Mouse (Mus musculus) T-helper 1 cell (primary cell): ENCODE measurements around the gene Olfr325.
"Not testable (repeated sequence)": the region's sequence is repeated elsewhere in the genome, so short reads cannot be mapped to it uniquely, and the experiment has no call there.

Source experiments
- in situ Hi-C: fragments of 300-600 bp; cut with MboI, MseI; formaldehyde crosslinking; loops from one replicate; pipeline ENCODE4 v1.15.1; 2025; ENCODE audit warnings: high pct_unique_total_duplicates

Olfr325 gene

GRCm38 (mm10) chr11:58577430-58577829, at the start of gene Olfr325:
TSS of gene Olfr325 (plus strand) at chr11:58577730.
- in situ Hi-C loops = no loop called here

GRCm38 (mm10) chr11:58534736-58535135, 42.8 kb upstream of the Olfr325 start, which contains the start of gene Olfr330:
TSS of gene Olfr330 (minus strand) at chr11:58534836.
- in situ Hi-C loops = not testable (repeated sequence)

- in situ Hi-C loops = no loop called here
These were observed 31.2 kb upstream of the Olfr325 start, which contains the start of gene Olfr329-ps for GRCm38 (mm10) chr11:58546322-58546721. TSS of gene Olfr329-ps (minus strand) at chr11:58546422.

GRCm38 (mm10) chr11:58555536-58555935, 22.0 kb upstream of the Olfr325 start, which contains the start of gene Olfr328:
TSS of gene Olfr328 (minus strand) at chr11:58555636.
- in situ Hi-C loops = no loop called here

- in situ Hi-C loops = no loop called here
These were observed 7.1 kb upstream of the Olfr325 start, which contains the start of gene Olfr224 for GRCm38 (mm10) chr11:58570405-58570804. TSS of gene Olfr224 (minus strand) at chr11:58570553.

- in situ Hi-C loops = no loop called here
These were observed 1.1 kb downstream of the Olfr325 start for GRCm38 (mm10) chr11:58578636-58579035.

GRCm38 (mm10) chr11:58587898-58588348, 10.4 kb downstream of the Olfr325 start:
- in situ Hi-C loops = no loop called here

GRCm38 (mm10) chr11:58588620-58589250, 11.2 kb downstream of the Olfr325 start:
- in situ Hi-C loops = no loop called here

- in situ Hi-C loops = no loop called here
These were observed 17.3 kb downstream of the Olfr325 start, which contains the start of gene Olfr324 for GRCm38 (mm10) chr11:58594814-58595213. TSS of gene Olfr324 (plus strand) at chr11:58595114.

- in situ Hi-C loops = no loop called here
These were observed 20.3 kb downstream of the Olfr325 start for GRCm38 (mm10) chr11:58597837-58598236.

GRCm38 (mm10) chr11:58602062-58602461, 24.5 kb downstream of the Olfr325 start:
- in situ Hi-C loops = no loop called here

GRCm38 (mm10) chr11:58602800-58603560, 25.4 kb downstream of the Olfr325 start:
- in situ Hi-C loops = no loop called here

- in situ Hi-C loops = no loop called here
These were observed 27.2 kb downstream of the Olfr325 start for GRCm38 (mm10) chr11:58604688-58605087.

GRCm38 (mm10) chr11:58605228-58605627, 27.7 kb downstream of the Olfr325 start:
- in situ Hi-C loops = no loop called here

GRCm38 (mm10) chr11:58606177-58606919, 28.8 kb downstream of the Olfr325 start:
- in situ Hi-C loops = no loop called here

- in situ Hi-C loops = no loop called here
These were observed 29.5 kb downstream of the Olfr325 start for GRCm38 (mm10) chr11:58607030-58607429.

GRCm38 (mm10) chr11:58613359-58613758, 35.8 kb downstream of the Olfr325 start:
- in situ Hi-C loops = loop anchor here (5.0 kb wide), 1 partner anchor 99 kb away; no protein-coding TSS in a partner anchor

GRCm38 (mm10) chr11:58614526-58614925, 37.0 kb downstream of the Olfr325 start:
- in situ Hi-C loops = loop anchor here (5.0 kb wide), 1 partner anchor 98 kb away; no protein-coding TSS in a partner anchor

GRCm38 (mm10) chr11:58615975-58616374, 38.4 kb downstream of the Olfr325 start, which contains the start of gene 2210407C18Rik:
TSS of gene 2210407C18Rik (minus strand) at chr11:58616075.
- in situ Hi-C loops = no loop called here

GRCm38 (mm10) chr11:58618369-58618768, 40.8 kb downstream of the Olfr325 start:
- in situ Hi-C loops = no loop called here

GRCm38 (mm10) chr11:58618793-58619192, 41.3 kb downstream of the Olfr325 start:
- in situ Hi-C loops = no loop called here

GRCm38 (mm10) chr11:58626146-58626545, 48.6 kb downstream of the Olfr325 start:
- in situ Hi-C loops = no loop called here
